Mouse (Mus musculus): ENCODE measurements around the gene Fggy.

GRCm38 (mm10) chr4:95738179-95738578 lies 180.9 kb downstream of the Fggy start:
- no peak for TF ChIP-seq GATA1 (IDR thresholded peaks at IDR 0.05; ENCODE audit: low read depth, low read length)
- TF ChIP-seq CTCF (IDR thresholded peaks at IDR 0.05 in 2 of 3, conservative IDR thresholded peaks at IDR 0.05 in 1 of 3; ENCODE audit: control insufficient read depth in 1 of 3, insufficient read depth in 1 of 3, low read depth in 2 of 3, low read length in 3 of 3, poor library complexity in 1 of 3, severe bottlenecking in 1 of 3) = no peak
- TF ChIP-seq NELFE (IDR thresholded peaks at IDR 0.05; ENCODE audit: low read depth, low read length) = no peak
- no peak for TF ChIP-seq ELF1 (IDR thresholded peaks at IDR 0.05; ENCODE audit: low read depth, low read length)
